Mouse (Mus musculus) gastrocnemius, postnatal 25 days (tissue): ENCODE data around the gene Lrch4. TPM values are rescaled to one million over a fixed set of nuclear protein-coding genes. Genes with fewer than 3 reads are reported as not detected.

Source experiments
- DNase-seq: peaks from one replicate; pipeline ENCODE4 v3.0.0; 2022
- total RNA-seq, 2 experiments: library from RNA; stranded (reverse); gene quantifications; 1 replicate in 1 of 2; 2 replicates in 1 of 2; pipeline ENCODE4 v1.2.3; 2021

The Lrch4 gene
- total RNA-seq, 2 experiments from 2014 or later: 13.9 to 15.4 TPM

- peak; percentile 48 for DNase-seq
These were observed 23.6 kb downstream of the Lrch4 start for GRCm38 (mm10) chr5:137652474-137652873.

DNA sequence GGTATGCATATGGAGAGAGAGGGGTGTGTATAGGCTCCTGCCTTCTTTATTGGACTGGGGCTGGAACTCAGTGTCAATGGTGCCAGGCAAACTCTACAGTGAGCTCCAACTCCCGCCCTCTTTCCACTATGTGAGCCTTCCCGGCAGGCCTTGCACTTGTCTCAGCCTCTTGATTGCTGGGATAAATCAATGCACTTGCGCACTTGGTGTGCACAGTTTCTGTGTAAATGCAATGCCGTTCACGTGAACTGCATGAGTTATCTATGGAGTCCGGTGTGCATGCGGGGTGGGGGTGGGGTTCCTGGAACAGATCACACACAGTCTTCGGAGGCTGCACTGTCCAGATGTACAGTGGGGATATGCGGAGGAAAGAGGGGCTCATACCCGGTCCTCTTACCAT lies 24.4 kb downstream of the Lrch4 start:
- DNase-seq: no peak

GRCm38 (mm10) chr5:137654746-137655145 lies 25.8 kb downstream of the Lrch4 start:
- DNase-seq: no peak

GRCm38 (mm10) chr5:137656977-137657376 lies 28.1 kb downstream of the Lrch4 start:
- DNase-seq: peak; percentile 72

DNA sequence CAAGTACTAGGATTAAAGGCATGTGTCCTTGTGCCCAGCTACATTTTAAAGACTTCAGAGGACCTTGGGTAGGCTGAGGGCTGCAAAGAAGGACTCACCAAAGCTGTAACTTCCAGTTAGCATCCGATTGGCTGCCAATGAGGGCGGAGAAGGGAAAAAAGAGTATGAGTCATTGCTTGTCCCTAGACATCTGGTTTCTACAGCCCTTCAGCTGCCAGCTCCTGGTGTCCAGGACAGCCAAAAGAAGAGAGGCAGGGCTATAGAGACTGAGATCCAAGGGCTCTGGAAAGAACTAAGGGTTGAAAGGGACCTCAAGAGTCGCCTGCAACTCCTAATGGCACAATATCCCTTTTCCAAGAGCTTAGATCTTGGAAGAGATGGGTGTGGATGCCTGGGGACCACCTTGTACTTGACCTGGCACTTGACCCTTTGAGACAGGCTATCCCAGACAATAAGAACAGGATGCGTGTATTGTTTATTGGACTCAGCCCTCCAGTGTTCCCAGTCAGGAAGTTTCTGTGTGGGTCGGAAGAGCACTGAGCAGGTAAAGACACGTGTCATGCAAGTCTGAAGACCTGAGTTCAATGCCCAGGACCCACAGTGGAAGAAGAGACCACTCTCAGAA lies 31.3 kb downstream of the Lrch4 start:
- DNase-seq: peak; percentile 85

GRCm38 (mm10) chr5:137663057-137663456 lies 34.1 kb downstream of the Lrch4 start:
- no peak for DNase-seq

GRCm38 (mm10) chr5:137668971-137669370 lies 40.0 kb downstream of the Lrch4 start:
- peak; percentile 71 for DNase-seq

- no peak for DNase-seq
These were observed 41.3 kb downstream of the Lrch4 start for GRCm38 (mm10) chr5:137670240-137670639.

GRCm38 (mm10) chr5:137671443-137672240 lies 42.7 kb downstream of the Lrch4 start:
- DNase-seq: peak; percentile 87

- DNase-seq: no peak
These were observed 43.4 kb downstream of the Lrch4 start for GRCm38 (mm10) chr5:137672361-137672760.

DNA sequence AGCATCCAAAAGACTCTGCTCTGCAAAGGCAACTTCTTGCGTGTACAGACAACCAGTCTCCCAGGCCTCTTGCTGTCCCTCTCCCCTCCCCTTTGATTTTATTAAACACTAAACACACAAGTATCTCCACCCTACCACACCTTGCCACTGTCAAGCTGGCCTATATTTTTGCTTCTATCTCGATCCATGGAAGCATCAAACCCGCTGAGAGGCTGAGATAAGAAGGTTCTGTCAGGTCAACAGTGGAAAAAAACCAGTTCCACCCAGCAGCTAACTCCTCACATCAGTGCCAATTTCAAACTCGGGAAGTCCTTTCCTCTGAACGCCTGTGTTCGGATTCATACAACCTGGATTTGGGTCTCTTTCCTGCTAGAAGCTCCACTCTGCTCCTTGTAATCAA lies 44.1 kb downstream of the Lrch4 start:
- DNase-seq: no peak

DNA sequence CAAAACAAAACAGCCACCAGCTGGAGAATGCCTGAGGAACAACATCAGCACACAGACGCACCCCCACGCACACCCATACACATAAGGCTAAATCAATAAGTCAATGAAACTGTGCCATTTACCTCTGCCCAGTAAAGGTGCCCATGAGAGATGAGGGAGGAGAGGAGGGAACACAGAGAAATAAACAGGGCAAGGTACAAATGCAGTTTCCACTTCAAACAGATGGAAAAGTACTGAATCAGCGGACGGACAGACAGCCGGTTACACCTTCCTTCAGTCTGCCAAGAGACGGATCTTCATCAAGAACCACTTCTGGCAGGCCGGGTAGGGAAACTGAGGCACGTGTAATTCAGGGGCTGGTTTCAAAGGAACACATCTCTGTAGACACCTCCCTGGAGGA lies 45.9 kb downstream of the Lrch4 start:
- DNase-seq: no peak

GRCm38 (mm10) chr5:137677859-137678258 lies 48.9 kb downstream of the Lrch4 start:
- no peak for DNase-seq

- DNase-seq: no peak
These were observed 49.8 kb downstream of the Lrch4 start for GRCm38 (mm10) chr5:137678736-137679135.

- DNase-seq: no peak
These were observed 50.8 kb downstream of the Lrch4 start for GRCm38 (mm10) chr5:137679726-137680125.

GRCm38 (mm10) chr5:137682526-137682925 lies 53.6 kb downstream of the Lrch4 start:
- DNase-seq: no peak

DNA sequence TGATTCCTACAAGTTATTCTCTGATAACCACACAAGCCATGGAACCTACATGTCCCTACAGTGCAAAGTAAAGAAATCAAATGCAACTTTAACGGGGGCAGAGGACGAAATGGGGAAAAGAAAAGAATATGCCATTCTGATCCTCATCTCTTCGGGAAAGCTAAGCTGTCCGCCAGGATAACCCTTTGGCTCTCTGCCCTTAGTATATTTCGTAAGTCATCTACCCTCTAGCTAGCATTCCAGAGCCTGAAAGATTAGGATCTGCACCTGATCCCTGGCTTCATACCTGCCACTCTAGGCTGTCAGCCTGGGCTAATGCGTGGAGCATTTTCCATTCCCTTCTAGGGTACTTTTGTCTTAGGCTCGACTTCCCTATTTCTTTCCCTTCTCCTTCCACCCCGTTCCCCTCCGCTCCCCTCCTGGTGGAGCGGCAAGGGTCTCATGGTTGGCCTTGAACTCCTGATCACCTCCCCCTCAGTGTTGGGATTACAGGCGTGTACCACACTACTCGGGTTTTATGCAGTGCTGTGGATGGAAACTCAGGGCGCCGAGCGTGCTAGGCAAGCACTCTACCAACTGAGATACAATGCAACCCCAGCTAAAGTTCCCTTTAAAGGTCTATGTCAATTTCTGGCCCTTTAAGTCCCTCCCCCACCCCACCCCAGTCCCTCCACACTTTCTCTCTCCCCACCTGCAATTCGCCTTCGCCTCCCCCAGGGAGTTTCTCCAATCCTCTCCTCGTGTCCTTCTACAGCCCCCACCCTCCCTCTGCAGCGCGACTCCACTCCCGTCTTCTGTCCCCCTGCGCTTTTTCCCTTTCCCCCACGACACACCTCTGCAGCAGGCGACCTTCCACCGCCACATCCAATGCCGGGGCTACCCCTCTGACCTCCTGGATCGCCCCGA lies 54.7 kb downstream of the Lrch4 start:
- no peak for DNase-seq

- DNase-seq: peak; percentile 99
These were observed 55.6 kb downstream of the Lrch4 start, which contains the start of gene Agfg2 for GRCm38 (mm10) chr5:137684294-137685123. Gene Agfg2 (minus strand): TSS chr5:137684726.

- no peak for DNase-seq
These were observed 56.7 kb downstream of the Lrch4 start for GRCm38 (mm10) chr5:137685653-137686052.

DNA sequence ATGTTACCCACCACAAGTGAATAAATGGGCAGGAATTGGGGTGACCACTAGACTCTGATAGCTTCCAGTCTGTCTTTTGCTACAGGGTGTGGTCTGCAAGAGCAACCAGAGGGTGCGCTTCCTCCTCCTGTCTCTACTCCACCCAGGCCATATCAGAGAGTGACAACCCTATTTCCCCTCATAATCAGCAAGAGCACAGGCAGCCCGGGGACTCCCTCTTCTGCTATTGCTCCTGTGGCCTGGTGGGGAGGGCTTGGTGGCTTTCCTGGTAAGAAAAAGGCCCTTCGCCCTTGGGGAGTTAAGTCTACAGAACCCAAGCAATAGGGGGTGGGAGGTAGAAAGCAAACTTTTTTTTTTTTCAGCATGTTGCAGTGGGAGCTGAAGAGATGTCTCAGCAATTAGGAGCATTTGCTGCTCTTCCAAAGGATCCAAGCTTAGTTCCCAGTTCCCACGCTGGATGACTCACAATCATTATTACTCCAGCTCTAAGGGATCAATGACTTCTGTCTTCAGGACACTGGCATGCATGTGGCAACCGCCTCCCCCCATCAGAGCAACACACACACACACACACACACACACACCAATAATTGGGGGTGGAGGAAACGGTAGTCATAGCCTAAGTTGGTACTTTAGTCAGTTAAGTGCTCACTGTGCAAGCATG lies 57.3 kb downstream of the Lrch4 start:
- DNase-seq: no peak

DNA sequence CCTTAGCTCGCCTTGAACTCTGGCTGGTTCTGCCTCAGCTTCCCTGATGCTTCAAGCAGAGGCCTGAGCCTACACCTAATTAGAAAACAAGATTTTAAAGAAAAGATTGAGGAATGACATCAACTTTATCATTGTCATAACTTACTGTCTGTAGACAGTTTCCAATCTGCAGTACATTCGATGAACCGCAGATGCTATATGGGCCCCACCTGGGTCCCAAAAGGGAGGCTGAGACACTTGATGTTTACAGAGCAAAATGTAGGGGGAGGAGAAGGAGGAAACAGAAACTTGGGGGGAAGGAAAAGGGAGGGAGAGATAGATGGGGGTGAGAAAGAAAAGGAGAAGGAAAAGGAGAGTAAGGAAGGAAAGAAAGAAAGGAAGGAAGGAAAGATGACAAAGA lies 61.1 kb downstream of the Lrch4 start:
- no peak for DNase-seq
